Mouse (Mus musculus): Measurements from ENCODE around the gene Kcnj6.

GRCm38 (mm10) chr16:94827092-94827585, 170.4 kb downstream of the Kcnj6 start:
- TF ChIP-seq EP300 (IDR thresholded peaks at IDR 0.05) (no peak), CTCF (IDR thresholded peaks at IDR 0.05) (no peak)
